Mouse (Mus musculus): ENCODE results near the gene Bri3bp. TPM values are rescaled to one million over a fixed set of nuclear protein-coding genes. Genes with fewer than 3 reads are reported as not detected.
A peak's percentile ranks its signal among the peaks of the same experiment; 100 is the strongest.
"Not testable (repeated sequence)": the region's sequence is repeated elsewhere in the genome, so short reads cannot be mapped to it uniquely, and the experiment has no call there.

Gene Bri3bp
- 10 to 100 TPM in 1 of 3 experiments, 1 to 10 TPM in 2; 5.6 to 12.9 (median 8.3) TPM for polyA plus RNA-seq (2017; shearing (Covaris generic))

GRCm38 (mm10) chr5:125441234-125442114, at the start of gene Bri3bp:
Bri3bp (plus strand) TSS chr5:125441568.
- peak; percentile 71 for ATAC-seq

- no peak for ATAC-seq
These were observed 49.8 kb upstream of the Bri3bp start for GRCm38 (mm10) chr5:125391609-125392008.

GRCm38 (mm10) chr5:125392176-125392575, 49.2 kb upstream of the Bri3bp start:
- ATAC-seq, result not testable (repeated sequence)

GRCm38 (mm10) chr5:125392618-125392976, 48.8 kb upstream of the Bri3bp start:
- ATAC-seq, result no peak

- ATAC-seq, result peak; percentile 63
These were observed 48.3 kb upstream of the Bri3bp start for GRCm38 (mm10) chr5:125392977-125393621.

GRCm38 (mm10) chr5:125393622-125394603, 47.5 kb upstream of the Bri3bp start:
- ATAC-seq, result peak; percentile 69

GRCm38 (mm10) chr5:125395008-125395407, 46.4 kb upstream of the Bri3bp start:
- ATAC-seq, result no peak

- ATAC-seq, result no peak
These were observed 40.5 kb upstream of the Bri3bp start for GRCm38 (mm10) chr5:125400903-125401302.

GRCm38 (mm10) chr5:125402476-125402875, 38.9 kb upstream of the Bri3bp start:
- ATAC-seq, result no peak

GRCm38 (mm10) chr5:125402991-125403390, 38.4 kb upstream of the Bri3bp start:
- ATAC-seq, result no peak

- ATAC-seq, result no peak
These were observed 37.6 kb upstream of the Bri3bp start for GRCm38 (mm10) chr5:125403481-125404465.

- ATAC-seq, result no peak
These were observed 36.8 kb upstream of the Bri3bp start for GRCm38 (mm10) chr5:125404536-125404902.

- peak; percentile 7 for ATAC-seq
These were observed 36.3 kb upstream of the Bri3bp start for GRCm38 (mm10) chr5:125404903-125405545.

GRCm38 (mm10) chr5:125405546-125406248, 35.7 kb upstream of the Bri3bp start:
- ATAC-seq, result peak; percentile 63

- ATAC-seq, result peak; percentile 70
These were observed 34.9 kb upstream of the Bri3bp start for GRCm38 (mm10) chr5:125406322-125407016.

- ATAC-seq, result no peak
These were observed 34.1 kb upstream of the Bri3bp start for GRCm38 (mm10) chr5:125407020-125407830.

- no peak for ATAC-seq
These were observed 33.3 kb upstream of the Bri3bp start for GRCm38 (mm10) chr5:125407910-125408575.

- peak; percentile 14 for ATAC-seq
These were observed 32.5 kb upstream of the Bri3bp start for GRCm38 (mm10) chr5:125408842-125409241.

Data from inflammation-experienced regulatory T-cells, adult 6 months (primary cell).